Comparison of ENCODE assay signal across 22 mouse cellular contexts in the genomic region with DNA sequence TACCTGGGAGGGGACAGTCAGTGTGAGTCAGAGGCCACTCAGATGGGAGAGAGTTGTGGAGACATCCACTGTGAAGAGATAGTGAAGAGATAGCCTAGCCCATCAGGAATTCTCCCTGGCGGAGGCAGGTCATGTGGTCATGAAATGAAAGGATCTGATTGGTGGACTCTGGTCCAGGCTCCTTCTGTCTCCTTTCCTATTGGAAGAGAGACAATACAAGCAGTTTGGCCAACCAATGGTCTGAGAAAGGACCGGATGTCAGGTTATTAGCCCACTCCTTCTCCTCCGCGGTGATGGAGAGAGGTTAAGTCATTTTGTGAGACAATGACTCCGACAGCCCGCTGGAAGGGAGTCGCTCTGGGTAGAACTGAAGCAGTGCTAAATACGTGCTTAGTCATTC. TPM values are rescaled to one million over a fixed set of nuclear protein-coding genes. Genes with fewer than 3 reads are reported as not detected.
DNase-seq lines count a peak whose midpoint lies in the region; ATAC-seq and TF ChIP-seq lines count a peak whose summit lies in the region.
"Had no signal": no experiment of that assay in that cellular context is flagged by ENCODE, and none has a peak within 500 bp of the region (broad histone marks: within the 10 kb centered on the region; RNA-seq: fewer than 3 reads in every experiment).

No protein-coding gene starts in this region.

- no peak overlapping the region for H3K9ac ChIP-seq in lung, embryonic 15.5 days
- no peak overlapping the region for H3K9ac ChIP-seq in MEL (ENCODE audit: control insufficient read depth, low read depth, low read length, poor library complexity, severe bottlenecking)
- no peak overlapping the region for H3K9ac ChIP-seq in stomach, embryonic 16.5 days (ENCODE audit: low read length)
- H3K9ac ChIP-seq in forebrain, postnatal 0 days = no peak overlapping the region
- H3K9ac ChIP-seq: embryonic facial prominence, embryonic 13.5 days; hindbrain, embryonic 12.5 days; liver, embryonic 13.5 days; midbrain, embryonic 15.5 days had no signal

- no peak for TF ChIP-seq POLR2A in MEL (IDR thresholded peaks at IDR 0.05; ENCODE audit: control insufficient read depth in 1 of 2, insufficient read depth in 1 of 2, low read depth in 1 of 2, low read length in 2 of 2, poor library complexity in 1 of 2)

- no peak for TF ChIP-seq RAD21 in MEL (IDR thresholded peaks at IDR 0.05; ENCODE audit: low read depth, low read length)

- H3K4me1 ChIP-seq in lung, embryonic 15.5 days = peaks cover 8% of the 10 kb centered on the region
- peaks cover 0 to 9% of the 10 kb centered on the region in 2 experiments for H3K4me1 ChIP-seq in MEL (ENCODE audit: control insufficient read depth in 1 of 2, insufficient read depth in 2 of 2, low read length in 2 of 2)
- H3K4me1 ChIP-seq in stomach, embryonic 16.5 days (ENCODE audit: control insufficient read depth, insufficient read depth, low read length) = peaks cover 13% of the 10 kb centered on the region; the same call in 1 of the 2 replicates
- H3K4me1 ChIP-seq in forebrain, postnatal 0 days (ENCODE audit: insufficient read depth) = no peaks in the 10 kb centered on the region
- H3K4me1 ChIP-seq: liver, embryonic 13.5 days; midbrain, embryonic 15.5 days had no signal

- no peak overlapping the region for H3K4me2 ChIP-seq in lung, embryonic 15.5 days
- no peak overlapping the region for H3K4me2 ChIP-seq in stomach, embryonic 16.5 days (ENCODE audit: low read depth, low read length)
- H3K4me2 ChIP-seq in forebrain, postnatal 0 days (ENCODE audit: low read depth) = no peak overlapping the region
- H3K4me2 ChIP-seq: embryonic facial prominence, embryonic 13.5 days; hindbrain, embryonic 12.5 days; liver, embryonic 13.5 days; midbrain, embryonic 15.5 days had no signal

- no peak for TF ChIP-seq CTCF in gastrocnemius, adult 2 months (IDR thresholded peaks at IDR 0.05)
- TF ChIP-seq CTCF in MEL (IDR thresholded peaks at IDR 0.05 in 2 of 3, conservative IDR thresholded peaks at IDR 0.05 in 1 of 3; ENCODE audit: control insufficient read depth in 1 of 3, insufficient read depth in 1 of 3, low read depth in 2 of 3, low read length in 3 of 3, poor library complexity in 1 of 3, severe bottlenecking in 1 of 3) = no peak
- no peak for TF ChIP-seq CTCF in forebrain, postnatal 0 days (IDR thresholded peaks at IDR 0.05; ENCODE audit: low read depth)

- ATAC-seq in lung, embryonic 15.5 days (ENCODE audit: borderline replicate concordance, extremely low read depth, low FRiP score, low TSS enrichment) = no peak
- no peak for ATAC-seq in stomach, embryonic 16.5 days (ENCODE audit: insufficient read depth, low FRiP score)
- no peak for ATAC-seq in megakaryocyte progenitor cell, adult 5-6 weeks (replicated peaks; ENCODE audit: poor library complexity)
- no peak; the same call in 1 of the 2 replicates for ATAC-seq in forebrain, postnatal 0 days
- ATAC-seq: activated CD4-positive, CD25-positive, alpha-beta regulatory T cell, adult 4 months; midbrain, embryonic 15.5 days had no signal

- peak overlapping the region; percentile 63 for H3K27ac ChIP-seq in gastrocnemius, adult 2 months
- peak overlapping the region; percentile 92 for H3K27ac ChIP-seq in lung, embryonic 15.5 days
- no peak overlapping the region for H3K27ac ChIP-seq in MEL (ENCODE audit: control insufficient read depth, low read depth, low read length)
- peak overlapping the region; percentile 65 for H3K27ac ChIP-seq in stomach, embryonic 16.5 days (ENCODE audit: low read length)
- no peak overlapping the region for H3K27ac ChIP-seq in forebrain, postnatal 0 days (ENCODE audit: low read depth, low read length)
- H3K27ac ChIP-seq: hindbrain, embryonic 12.5 days; liver, embryonic 13.5 days; macrophage; midbrain, embryonic 15.5 days had no signal

- H3K9me3 ChIP-seq in lung, embryonic 15.5 days = no peaks in the 10 kb centered on the region
- H3K9me3 ChIP-seq in MEL (replicated peaks; ENCODE audit: insufficient read depth, low read length) = no peaks in the 10 kb centered on the region
- no peaks in the 10 kb centered on the region; the same call in 1 of the 2 replicates for H3K9me3 ChIP-seq in stomach, embryonic 16.5 days (replicated peaks; ENCODE audit: control insufficient read depth, low read length)
- no peaks in the 10 kb centered on the region for H3K9me3 ChIP-seq in forebrain, postnatal 0 days (ENCODE audit: low read length)
- H3K9me3 ChIP-seq: embryonic facial prominence, embryonic 13.5 days; G1E; hindbrain, embryonic 12.5 days; liver, embryonic 13.5 days; midbrain, embryonic 15.5 days had no signal

- no peak overlapping the region for H3K4me3 ChIP-seq in gastrocnemius, adult 2 months
- no peak overlapping the region for H3K4me3 ChIP-seq in lung, embryonic 15.5 days
- H3K4me3 ChIP-seq in MEL (ENCODE audit: control insufficient read depth in 1 of 2, insufficient read depth in 1 of 2, low read depth in 2 of 2, low read length in 2 of 2) = no peak overlapping the region
- H3K4me3 ChIP-seq in stomach, embryonic 16.5 days (replicated peaks; ENCODE audit: low read length) = no peak overlapping the region
- H3K4me3 ChIP-seq in forebrain, postnatal 0 days (ENCODE audit: low read depth, low read length) = no peak overlapping the region
- H3K4me3 ChIP-seq: embryonic facial prominence, embryonic 13.5 days; hindbrain, embryonic 12.5 days; liver, embryonic 13.5 days; midbrain, embryonic 15.5 days had no signal

- intact Hi-C loops in gastrocnemius, adult 2 months (cut with DNase I) = loop anchor here (5.0 to 10.0 kb wide), 2 partner anchors 508 to 610 kb away; no protein-coding TSS in a partner anchor
- intact Hi-C loops in gastrocnemius, postnatal 36 days (cut with DNase I) = loop anchor here (5.0 kb wide), 1 partner anchor 313 kb away; a partner anchor contains a TSS

- H3K27me3 ChIP-seq in lung, embryonic 15.5 days = no peaks in the 10 kb centered on the region
- no peaks in the 10 kb centered on the region for H3K27me3 ChIP-seq in MEL (ENCODE audit: control insufficient read depth in 1 of 2, insufficient read depth in 2 of 2, low read length in 2 of 2)
- no peaks in the 10 kb centered on the region for H3K27me3 ChIP-seq in stomach, embryonic 16.5 days (ENCODE audit: control insufficient read depth, insufficient read depth, low read length)
- H3K27me3 ChIP-seq in forebrain, postnatal 0 days (ENCODE audit: insufficient read depth, low read length) = no peaks in the 10 kb centered on the region
- H3K27me3 ChIP-seq: embryonic facial prominence, embryonic 13.5 days; hindbrain, embryonic 12.5 days; liver, embryonic 13.5 days; midbrain, embryonic 15.5 days had no signal

- no peaks in the 10 kb centered on the region for H3K79me2 ChIP-seq in MEL (ENCODE audit: control insufficient read depth, insufficient read depth, low read length, poor library complexity)

- TF ChIP-seq EP300 in MEL (IDR thresholded peaks at IDR 0.05; ENCODE audit: low read depth in 1 of 2, low read length in 2 of 2) = no peak

- WGBS in lung, embryonic 15.5 days = 79% methylated on average over 8 of the region's 8 CpGs
- 81% methylated on average over 8 of the region's 8 CpGs for WGBS in stomach, embryonic 16.5 days
- WGBS in forebrain, postnatal 0 days = 74% methylated on average over 8 of the region's 8 CpGs

- no peaks in the 10 kb centered on the region for H3K36me3 ChIP-seq in lung, embryonic 15.5 days
- peaks cover 0 to 5% of the 10 kb centered on the region in 2 experiments; a peak in 1 of 4 replicates for H3K36me3 ChIP-seq in MEL (ENCODE audit: control insufficient read depth in 1 of 2, insufficient read depth in 2 of 2, low read length in 2 of 2)
- H3K36me3 ChIP-seq in stomach, embryonic 16.5 days (ENCODE audit: control insufficient read depth, insufficient read depth, low read length) = no peaks in the 10 kb centered on the region
- no peaks in the 10 kb centered on the region for H3K36me3 ChIP-seq in forebrain, postnatal 0 days (ENCODE audit: insufficient read depth)
- H3K36me3 ChIP-seq: embryonic facial prominence, embryonic 13.5 days; G1E; hindbrain, embryonic 12.5 days; liver, embryonic 13.5 days; midbrain, embryonic 15.5 days had no signal

- DNase-seq in gastrocnemius, adult 2 months = no peak
- DNase-seq in gastrocnemius, postnatal 36 days = no peak
- DNase-seq in lung, postnatal 36 days = no peak
- no peak for DNase-seq in MEL (ENCODE audit: low read depth, low spot score)
- DNase-seq in forebrain, postnatal 0 days = no peak
- DNase-seq: adrenal gland, postnatal 25 days; kidney, adult 11 months; kidney, postnatal 14 days; layer of hippocampus, adult 9-11 months; liver, embryonic 13.5 days; right cerebral cortex, postnatal 25 days had no signal

TF ChIP-seq in MEL, 35 proteins besides CTCF, POLR2A, EP300 and RAD21:
- no peak for TF ChIP-seq MYC (IDR thresholded peaks at IDR 0.05; ENCODE audit: low read depth, low read length)
- no peak for TF ChIP-seq GABPA (IDR thresholded peaks at IDR 0.05; ENCODE audit: low read depth, low read length)
- no peak for TF ChIP-seq GATA1 (IDR thresholded peaks at IDR 0.05; ENCODE audit: low read depth, low read length)
- peak; percentile 28; the same call in 1 of the 2 replicates for TF ChIP-seq USF1 (IDR thresholded peaks at IDR 0.05; ENCODE audit: low read depth, low read length)
- TF ChIP-seq MYB (IDR thresholded peaks at IDR 0.05; ENCODE audit: low read depth, low read length) = no peak

RNA-seq across cellular contexts. Expression of a gene that starts 26.8 kb away (rescaled TPM):
- total RNA-seq in gastrocnemius, adult 2 months (2021) = not detected
- total RNA-seq in gastrocnemius, postnatal 36 days (2021) = not detected
- 0.69 and 0.89 TPM in 2 replicates for polyA plus RNA-seq in lung, embryonic 15.5 days (2015; fragmentation: Nextera tagmentation; extraction: Ambion mirVana)
- total RNA-seq in MEL (2012; rRNA removed) = 1.2 and 1.5 TPM in 2 replicates
- polyA plus RNA-seq in MEL (2012; ENCODE audit: insufficient read depth in 1 of 2, insufficient read length in 2 of 2, low read depth in 1 of 2, low replicate concordance in 2 of 2, missing spikeins in 1 of 2) = 1 to 10 TPM in 1 of 2 experiments, not detected in 1; 2.8 TPM
- polyA plus RNA-seq in stomach, embryonic 16.5 days (2015; fragmentation: Nextera tagmentation; extraction: Ambion mirVana) = 4.0 and 4.1 TPM in 2 replicates
- 21.6 and 34.9 TPM in 2 replicates for total RNA-seq in megakaryocyte progenitor cell, adult 5-6 weeks (2015)
- 22.0 and 22.2 TPM in 2 replicates for total RNA-seq in megakaryocyte progenitor cell, adult 5-6 weeks (2017)
- not detected in 2 replicates for total RNA-seq in forebrain, postnatal 0 days (2014; rRNA removed)
- polyA plus RNA-seq in forebrain, postnatal 0 days (2015; fragmentation: Nextera tagmentation; extraction: Ambion mirVana) = not detected in 2 replicates
- polyA plus RNA-seq: forebrain, embryonic 11.5 days; heart, embryonic 14.5 days; midbrain, embryonic 15.5 days had no signal

Comparison
In these comparisons a context has a peak if more than half of its experiments do, and no peak if none do; other contexts are left out.
1. H3K27ac ChIP-seq: peak in gastrocnemius, adult 2 months (single experiment), lung, embryonic 15.5 days (single experiment) and stomach, embryonic 16.5 days (single experiment); none in MEL (single experiment) and forebrain, postnatal 0 days (single experiment).